Mouse (Mus musculus): ENCODE data around the gene Nufip2.

- TF ChIP-seq EP300 (IDR thresholded peaks at IDR 0.05) (no peak), CTCF (IDR thresholded peaks at IDR 0.05) (no peak)
Observed at GRCm38 (mm10) chr11:77781088-77781487, 95.1 kb downstream of the Nufip2 start.
